Mouse (Mus musculus) MEL (cell line): Measurements from ENCODE around the gene Wdr78. TPM values are rescaled to one million over a fixed set of nuclear protein-coding genes. Genes with fewer than 3 reads are reported as not detected.

ENCODE experiments used
- DNase-seq: peaks from one replicate; pipeline ENCODE4 v3.0.0; 2011; ENCODE audit warnings: low read depth, low spot score
- H3K27ac ChIP-seq: 2 replicates; pipeline ENCODE4 v1.5.1; 2012; ENCODE audit warnings: low read depth, mild to moderate bottlenecking, control low read depth, low read length, moderate library complexity; ENCODE audit not compliant: control insufficient read depth
- H3K27me3 ChIP-seq, 2 experiments: fragments of 150-350 bp in 1 of 2; sonication (generic) in 1 of 2; 2 replicates each; pipeline ENCODE4 v1.6.1; 2012; ENCODE audit warnings: low read length in 2 of 2, mild to moderate bottlenecking in 2 of 2, improper control_type of control experiment in 1 of 2, moderate library complexity in 1 of 2; ENCODE audit not compliant: insufficient read depth in 2 of 2, control insufficient read depth in 1 of 2
- H3K36me3 ChIP-seq, 2 experiments: 2 replicates each; pipeline ENCODE4 v1.6.1; 2012 to 2014; ENCODE audit warnings: low read length in 2 of 2, improper control_type of control experiment in 1 of 2, inconsistent platforms in 1 of 2, mild to moderate bottlenecking in 1 of 2; ENCODE audit not compliant: insufficient read depth in 2 of 2, control insufficient read depth in 1 of 2
- H3K4me1 ChIP-seq, 2 experiments: fragments of 150-350 bp in 1 of 2; sonication (generic) in 1 of 2; 2 replicates each; pipeline ENCODE4 v1.6.1; 2012; ENCODE audit warnings: low read length in 2 of 2, improper control_type of control experiment in 1 of 2, mild to moderate bottlenecking in 1 of 2; ENCODE audit not compliant: insufficient read depth in 2 of 2, control insufficient read depth in 1 of 2
- H3K4me3 ChIP-seq, 2 experiments: fragments of 150-350 bp in 1 of 2; sonication (generic) in 1 of 2; 2 replicates each; pipeline ENCODE4 v1.5.1; 2012; ENCODE audit warnings: low read depth in 2 of 2, low read length in 2 of 2, mild to moderate bottlenecking in 2 of 2, moderate library complexity in 2 of 2, control low read depth in 1 of 2, improper control_type of control experiment in 1 of 2; ENCODE audit not compliant: control insufficient read depth in 1 of 2, insufficient read depth in 1 of 2
- H3K79me2 ChIP-seq: 2 replicates; pipeline ENCODE4 v1.6.1; 2012; ENCODE audit warnings: mild to moderate bottlenecking, low read length, moderate library complexity; ENCODE audit not compliant: control insufficient read depth, poor library complexity, insufficient read depth
- H3K9ac ChIP-seq: 2 replicates; pipeline ENCODE4 v1.6.1; 2012; ENCODE audit warnings: low read depth, mild to moderate bottlenecking, control low read depth, low read length, moderate library complexity; ENCODE audit not compliant: control insufficient read depth, poor library complexity, severe bottlenecking
- H3K9me3 ChIP-seq: fragments of 150-350 bp; sonication (generic); replicated peaks from 2 replicates; pipeline ENCODE4 v1.6.1; 2012; ENCODE audit warnings: mild to moderate bottlenecking, low read length, improper control_type of control experiment, moderate library complexity; ENCODE audit not compliant: insufficient read depth
- BHLHE40 ChIP-seq: IDR thresholded peaks from 2 replicates; pipeline ENCODE4 v1.6.1; 2012; ENCODE audit warnings: low read depth, mild to moderate bottlenecking, inconsistent platforms, low read length, improper control_type of control experiment, borderline replicate concordance
- CHD1 ChIP-seq: IDR thresholded peaks from 2 replicates; pipeline ENCODE4 v1.6.1; 2012; ENCODE audit warnings: low read depth, mild to moderate bottlenecking, inconsistent platforms, low read length, improper control_type of control experiment
- ELF1 ChIP-seq: IDR thresholded peaks from 2 replicates; pipeline ENCODE4 v1.6.1; 2014; ENCODE audit warnings: low read depth, mild to moderate bottlenecking, inconsistent platforms, low read length, improper control_type of control experiment, moderate library complexity
- EP300 ChIP-seq, 2 experiments: IDR thresholded peaks; 2 replicates each; pipeline ENCODE4 v1.6.1; 2011; ENCODE audit warnings: improper control_type of control experiment in 2 of 2, low read length in 2 of 2, low read depth in 1 of 2, mild to moderate bottlenecking in 1 of 2
- HCFC1 ChIP-seq: IDR thresholded peaks from 2 replicates; pipeline ENCODE4 v1.6.1; 2012; ENCODE audit warnings: low read depth, mild to moderate bottlenecking, inconsistent platforms, low read length, improper control_type of control experiment, moderate library complexity
- MAX ChIP-seq: IDR thresholded peaks from 2 replicates; pipeline ENCODE4 v1.6.1; 2011; ENCODE audit warnings: low read length, improper control_type of control experiment
- MAZ ChIP-seq: IDR thresholded peaks from 2 replicates; pipeline ENCODE4 v1.6.1; 2012; ENCODE audit warnings: low read depth, mild to moderate bottlenecking, inconsistent platforms, low read length, improper control_type of control experiment
- MXI1 ChIP-seq: IDR thresholded peaks from 2 replicates; pipeline ENCODE4 v1.6.1; 2011; ENCODE audit warnings: mild to moderate bottlenecking, low read depth, low read length, improper control_type of control experiment
- NELFE ChIP-seq: IDR thresholded peaks from 2 replicates; pipeline ENCODE4 v1.6.1; 2011; ENCODE audit warnings: low read depth, low read length, improper control_type of control experiment
- NRF1 ChIP-seq: IDR thresholded peaks from 2 replicates; pipeline ENCODE4 v1.6.1; 2014; ENCODE audit warnings: low read depth, mild to moderate bottlenecking, inconsistent platforms, low read length, improper control_type of control experiment, moderate library complexity; ENCODE audit not compliant: poor library complexity, insufficient read depth, severe bottlenecking
- POLR2A ChIP-seq, 2 experiments: IDR thresholded peaks; 2 replicates each; pipeline ENCODE4 v1.6.1; 2011 to 2012; ENCODE audit warnings: low read length in 2 of 2, mild to moderate bottlenecking in 2 of 2, control low read depth in 1 of 2, improper control_type of control experiment in 1 of 2, low read depth in 1 of 2, moderate library complexity in 1 of 2; ENCODE audit not compliant: control insufficient read depth in 1 of 2, insufficient read depth in 1 of 2, poor library complexity in 1 of 2
- POLR2AphosphoS5 ChIP-seq: IDR thresholded peaks from 2 replicates; pipeline ENCODE4 v1.6.1; 2012; ENCODE audit warnings: low read depth, borderline replicate concordance, mild to moderate bottlenecking, inconsistent platforms, low read length, moderate library complexity, mixed read lengths
- SIN3A ChIP-seq: IDR thresholded peaks from 2 replicates; pipeline ENCODE4 v1.6.1; 2012; ENCODE audit warnings: low read length, improper control_type of control experiment, inconsistent platforms
- SMC3 ChIP-seq: IDR thresholded peaks from 2 replicates; pipeline ENCODE4 v1.6.1; 2011; ENCODE audit warnings: low read depth, low read length, improper control_type of control experiment
- TAL1 ChIP-seq: IDR thresholded peaks from 2 replicates; pipeline ENCODE4 v1.6.1; 2012; ENCODE audit warnings: mild to moderate bottlenecking, inconsistent platforms, low read length, moderate library complexity, mixed read lengths
- TBP ChIP-seq: IDR thresholded peaks from 2 replicates; pipeline ENCODE4 v1.8.0; 2011; ENCODE audit warnings: low read depth, low read length, improper control_type of control experiment
- TCF12 ChIP-seq: IDR thresholded peaks from 2 replicates; pipeline ENCODE4 v1.6.1; 2014; ENCODE audit warnings: low read depth, mild to moderate bottlenecking, inconsistent platforms, low read length, improper control_type of control experiment, moderate library complexity
- USF1 ChIP-seq: IDR thresholded peaks from 2 replicates; pipeline ENCODE4 v1.6.1; 2014; ENCODE audit warnings: low read depth, mild to moderate bottlenecking, inconsistent platforms, low read length, improper control_type of control experiment, moderate library complexity
- ZC3H11A ChIP-seq: IDR thresholded peaks from 2 replicates; pipeline ENCODE4 v1.6.1; 2012; ENCODE audit warnings: low read depth, mild to moderate bottlenecking, inconsistent platforms, low read length, improper control_type of control experiment
- ZKSCAN1 ChIP-seq: IDR thresholded peaks from 2 replicates; pipeline ENCODE4 v1.6.1; 2012; ENCODE audit warnings: low read depth, mild to moderate bottlenecking, inconsistent platforms, low read length, improper control_type of control experiment, moderate library complexity
- polyA plus RNA-seq, 2 experiments: library from polyadenylated mRNA; stranded (reverse) in 1 of 2; unstranded in 1 of 2; fragments of >175 nt in 1 of 2; fragments of >200 nt in 1 of 2; gene quantifications; 2 replicates each; pipeline versions ENCODE4 v1.2.1 to v1.2.4; 2012; ENCODE audit warnings: low replicate concordance in 2 of 2, low read depth in 1 of 2; ENCODE audit not compliant: insufficient read length in 2 of 2, insufficient read depth in 1 of 2, missing spikeins in 1 of 2
- total RNA-seq: library from RNA; depleted of rRNA; stranded (reverse); fragments of 300-350 nt; gene quantifications from 2 replicates; pipeline ENCODE4 v1.2.3, GENCODE M21; 2012; rRNA removed

The Wdr78 gene
- total RNA-seq, result 0.77 and 1.1 TPM in 2 replicates
- 1 to 10 TPM in 1 of 2 experiments, not detected in 1; 1.2 TPM for polyA plus RNA-seq

- Histone ChIP-seq H3K9me3 (no peaks in the 10 kb centered on the region), H3K36me3 (peaks cover 0 to 10% of the 10 kb centered on the region in 2 experiments; a peak in 2 of 4 replicates), H3K79me2 (peaks cover 14% of the 10 kb centered on the region), H3K4me1 (peaks cover 7 to 8% of the 10 kb centered on the region in 2 experiments), H3K27me3 (no peaks in the 10 kb centered on the region), H3K9ac (peak within 1 kb of the TSS; percentile 94), H3K27ac (peak within 1 kb of the TSS; percentile 90), H3K4me3 (peak within 1 kb of the TSS; percentile 96 to 97)
- peak; percentile 96 for DNase-seq
- TF ChIP-seq SIN3A (peak; percentile 96), CHD1 (no peak), TAL1 (no peak), MAX (peak; percentile 19; the same call in 1 of the 2 replicates), BHLHE40 (no peak), ELF1 (peak; percentile 82), HCFC1 (peak; percentile 73), SMC3 (no peak), USF1 (no peak), TBP (0 out of 2 replicates have a peak, but pooled peaks have one; percentile 12), ZKSCAN1 (no peak), POLR2AphosphoS5 (no peak), EP300 (IDR thresholded peaks at IDR 0.05; ENCODE audit: low read depth in 1 of 2, low read length in 2 of 2) (peak in 1 of 2 experiments; percentile 11; a peak in 1 of 4 replicates), TCF12 (peak; percentile 34; the same call in 1 of the 2 replicates), MAZ (peak; percentile 81), NELFE (peak; percentile 50), POLR2A (IDR thresholded peaks at IDR 0.05; ENCODE audit: control insufficient read depth in 1 of 2, insufficient read depth in 1 of 2, low read depth in 1 of 2, low read length in 2 of 2, poor library complexity in 1 of 2) (peak; percentile 51 to 72; a peak in 3 of 4 replicates), ZC3H11A (no peak), NRF1 (peak; percentile 80), MXI1 (peak; percentile 81)
Observed at GRCm38 (mm10) chr4:103114184-103115111, at the start of gene Wdr78, which contains the start of gene Mier1. Wdr78 (minus strand) TSS chr4:103114555. Mier1 (plus strand) TSS chr4:103114390.
